Mouse (Mus musculus) natural killer cell, adult 2 months (primary cell): ENCODE measurements at regions not wholly inside any gene's neighbourhood (a gene's known extent, or its start where the extent isn't known, plus 50 kb on each side); places are given as distances from the start of the nearest gene placed in this dataset.

Experiments
- DNase-seq, 2 experiments: peaks; one replicate each; pipeline ENCODE4 v3.0.0; 2022; ENCODE audit warnings: low spot score in 2 of 2

DNA sequence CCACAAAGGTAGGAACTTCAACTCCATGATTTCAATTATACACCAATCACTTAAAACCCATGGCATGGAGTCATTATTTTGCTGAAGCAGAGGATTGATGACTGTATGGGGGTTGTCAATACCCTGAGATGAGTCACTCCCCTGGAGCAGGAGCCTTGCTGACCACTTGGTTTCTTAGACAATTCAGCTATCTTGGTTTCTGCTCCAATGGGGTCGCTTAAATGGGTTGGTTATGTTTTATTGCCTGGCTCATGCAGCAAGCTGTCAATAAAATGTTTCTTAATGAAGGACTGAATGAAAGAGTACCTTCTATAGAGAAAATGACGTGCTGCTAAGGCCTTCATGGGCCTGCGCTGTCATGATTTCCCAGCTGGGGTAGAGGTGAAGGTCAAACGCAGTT, 110.0 kb upstream of the Prickle1 start:
- no peak for DNase-seq

GRCm38 (mm10) chr15:93705109-93705508, 109.4 kb upstream of the Prickle1 start:
- DNase-seq, result no peak

- no peak for DNase-seq
Measured at GRCm38 (mm10) chr15:93701017-93701416, 105.3 kb upstream of the Prickle1 start.

DNA sequence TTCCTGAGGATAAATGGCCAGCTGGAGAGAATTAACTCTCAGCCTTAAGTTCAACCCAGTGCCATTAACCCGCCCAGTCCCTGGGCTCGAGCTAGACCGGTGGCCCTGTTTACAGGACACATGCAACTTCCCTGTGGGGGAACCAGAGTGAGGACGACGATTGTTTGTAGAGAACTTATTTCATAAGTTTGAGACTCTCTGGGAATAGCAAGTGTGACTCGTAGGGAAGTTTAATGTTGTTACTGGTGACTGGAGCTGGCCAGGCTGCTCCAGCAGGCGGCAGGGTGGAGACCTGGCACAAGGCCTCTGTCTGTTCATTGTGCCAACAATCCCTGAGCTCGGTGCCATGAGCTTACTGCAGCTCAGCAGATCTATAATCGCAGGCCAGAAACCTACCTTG, 104.3 kb upstream of the Prickle1 start:
- no peak for DNase-seq

DNA sequence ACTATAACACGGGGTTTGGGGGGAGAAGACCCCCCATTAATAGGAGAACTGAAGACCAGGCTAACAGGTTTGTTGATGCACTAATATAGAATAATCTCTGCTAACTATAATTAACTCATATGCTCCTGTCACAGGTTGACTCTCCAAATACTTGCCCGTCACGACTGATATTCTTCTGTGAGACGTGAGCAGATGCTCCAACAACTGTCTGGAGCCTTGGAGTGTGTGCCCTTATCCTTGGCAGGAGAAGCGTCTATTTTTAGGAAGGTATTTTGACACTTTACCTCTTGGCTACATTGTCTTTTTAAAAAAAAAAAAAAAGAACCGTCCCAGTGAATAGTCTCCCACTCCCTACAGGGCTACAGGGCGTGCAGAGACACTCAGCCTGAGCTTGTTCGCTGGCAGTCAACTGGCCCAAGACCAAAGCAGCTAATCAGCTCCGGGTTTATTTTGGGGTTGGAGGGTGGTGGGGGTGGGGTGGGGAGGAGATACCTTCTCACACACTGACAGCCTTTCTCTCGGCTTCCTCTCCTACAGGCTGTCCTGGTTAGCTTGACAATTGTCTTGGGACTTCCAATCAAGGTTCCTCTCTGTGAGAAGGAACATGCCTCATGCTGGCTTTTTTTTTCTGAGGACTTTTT, 102.6 kb upstream of the Prickle1 start:
- DNase-seq, result no peak

DNA sequence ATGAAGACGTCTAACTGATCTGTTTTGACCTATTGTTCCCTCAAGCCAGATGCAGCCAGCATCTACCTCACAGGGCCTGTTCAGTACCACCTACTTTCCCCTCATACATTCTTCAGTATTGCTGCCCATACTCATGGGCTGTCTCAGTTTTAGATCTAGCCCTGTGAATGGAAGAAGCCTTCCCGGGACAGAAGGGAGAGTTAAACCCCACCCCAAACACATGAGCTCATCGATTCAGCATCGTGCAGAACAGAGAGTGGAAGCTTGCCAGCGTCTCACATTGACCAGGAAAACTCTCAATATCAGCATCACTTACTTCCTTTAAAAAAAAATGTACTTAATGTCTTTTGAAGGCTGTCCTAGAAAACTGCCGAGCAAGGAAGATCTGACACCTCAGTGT, 95.0 kb upstream of the Prickle1 start:
- no peak for DNase-seq

DNA sequence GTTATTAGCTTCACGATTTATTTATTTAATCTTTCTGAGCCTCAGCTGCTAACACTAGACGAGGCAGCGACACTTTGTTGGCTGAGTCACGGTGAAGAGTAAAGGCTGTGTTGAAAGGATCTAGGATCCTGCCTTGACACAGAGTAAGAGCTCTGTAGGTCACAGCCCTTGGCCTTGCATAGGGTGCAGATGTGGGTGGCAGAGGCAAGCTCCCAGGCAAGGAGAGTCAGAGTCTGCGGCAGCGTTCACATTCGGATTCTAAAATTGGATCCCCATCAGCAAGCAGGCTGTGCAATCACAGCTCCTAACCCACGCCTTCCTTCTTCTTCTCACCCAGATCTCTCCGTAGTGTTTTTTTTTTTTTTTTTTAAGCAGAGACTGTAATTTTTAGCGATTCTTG, 94.3 kb upstream of the Prickle1 start:
- DNase-seq, result no peak

DNA sequence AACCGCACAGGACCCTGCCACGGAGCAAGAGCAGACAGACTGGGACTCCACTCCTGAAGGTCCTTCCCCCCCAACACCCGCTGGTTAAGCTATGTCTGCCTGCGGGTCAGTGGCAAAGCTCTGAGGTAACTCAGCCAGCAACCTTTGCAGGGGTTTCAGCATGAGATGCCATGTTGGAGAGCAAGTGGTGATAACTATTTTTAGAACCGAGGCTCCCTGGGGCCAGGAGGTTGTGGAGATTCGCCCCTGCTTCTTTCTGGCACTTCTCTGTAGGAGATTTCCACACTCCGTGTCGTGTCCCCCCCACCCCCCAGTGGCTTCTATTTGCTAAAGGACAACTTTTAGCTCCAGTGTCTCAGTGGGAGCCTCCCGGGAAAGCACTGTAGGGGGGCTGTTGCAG, 90.7 kb upstream of the Prickle1 start:
- no peak for DNase-seq

DNA sequence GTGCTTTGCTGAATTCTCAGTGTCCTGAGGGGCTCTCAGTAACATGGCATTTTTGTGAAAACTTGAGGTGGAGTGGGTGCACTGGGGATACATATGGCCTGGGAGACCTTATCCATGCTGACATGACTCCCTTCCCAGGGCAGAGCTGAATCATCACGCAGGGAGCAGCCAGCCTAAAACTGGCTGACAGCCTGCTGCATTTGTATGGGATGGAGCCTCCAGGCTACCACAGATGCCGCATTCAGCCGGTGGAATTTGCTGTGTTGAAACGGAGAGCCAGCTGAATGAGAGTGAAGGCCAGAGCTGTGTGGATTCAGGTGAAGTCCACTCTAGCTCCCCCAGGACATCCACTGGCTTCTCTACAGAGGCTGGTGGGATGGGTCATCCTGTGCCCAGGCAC, 85.9 kb upstream of the Prickle1 start:
- no peak for DNase-seq

DNA sequence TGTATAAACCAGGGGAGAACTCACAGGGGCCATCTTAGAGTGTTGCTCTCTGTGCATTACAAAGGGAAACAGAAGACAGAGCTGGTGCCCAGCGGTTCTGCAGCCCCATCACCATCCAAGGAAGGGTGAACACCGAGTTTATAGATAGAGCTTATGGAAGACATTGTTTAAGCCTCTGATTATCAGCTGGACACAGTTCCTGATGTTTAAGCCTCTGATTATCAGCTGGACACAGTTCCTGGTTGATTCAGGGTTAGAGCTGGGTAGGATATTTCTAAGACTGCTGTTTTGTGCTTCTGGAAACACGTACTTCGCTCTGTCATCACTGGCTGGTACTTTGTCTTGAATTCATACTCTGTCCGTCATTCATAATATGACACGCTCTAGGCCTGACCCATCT, 79.9 kb upstream of the Prickle1 start:
- DNase-seq, result no peak

GRCm38 (mm10) chr15:93673976-93674375, 78.3 kb upstream of the Prickle1 start:
- no peak for DNase-seq

DNA sequence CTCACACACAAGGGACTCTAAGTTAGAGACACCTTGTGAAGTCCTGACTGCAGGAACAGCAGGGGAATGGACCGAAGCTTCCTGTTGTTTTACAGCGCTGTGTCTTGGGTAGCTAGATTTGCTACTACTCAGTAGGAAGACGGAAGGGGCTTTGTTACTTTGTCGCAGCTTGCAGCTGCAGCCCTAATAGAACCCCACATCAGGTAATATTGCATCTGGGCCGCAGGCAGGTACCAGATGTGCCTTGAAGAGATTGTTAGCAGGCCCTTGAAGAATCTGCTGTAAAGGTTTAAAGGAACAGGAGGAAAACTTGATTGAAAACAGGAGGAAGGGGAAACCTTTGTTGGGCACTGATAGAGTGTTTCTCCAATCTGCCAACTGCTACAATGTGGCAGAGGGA, 68.2 kb upstream of the Prickle1 start:
- DNase-seq, result no peak

GRCm38 (mm10) chr15:93662601-93663000, 66.9 kb upstream of the Prickle1 start:
- no peak for DNase-seq

DNA sequence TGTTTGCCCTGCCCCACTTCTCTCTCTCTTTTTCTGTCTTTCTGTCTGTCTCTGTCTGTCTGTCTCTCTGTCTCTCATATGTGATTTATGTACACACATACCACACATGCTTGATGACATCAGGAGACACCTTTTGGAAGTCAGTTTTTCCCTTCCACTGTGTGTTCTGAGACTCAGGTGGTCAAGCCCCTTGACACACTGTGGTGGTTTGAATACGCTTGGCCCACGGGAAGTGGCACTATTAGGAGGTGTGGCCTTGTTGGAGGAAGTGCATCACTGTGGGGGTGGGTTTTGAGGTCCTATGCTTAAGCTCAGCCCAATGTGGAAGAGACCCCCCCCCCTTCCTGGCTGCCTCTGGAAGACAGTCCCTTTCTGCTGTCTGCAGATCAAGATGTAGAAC, 66.1 kb upstream of the Prickle1 start:
- DNase-seq, result no peak

GRCm38 (mm10) chr15:93660952-93661648, 65.4 kb upstream of the Prickle1 start:
- no peak for DNase-seq

DNA sequence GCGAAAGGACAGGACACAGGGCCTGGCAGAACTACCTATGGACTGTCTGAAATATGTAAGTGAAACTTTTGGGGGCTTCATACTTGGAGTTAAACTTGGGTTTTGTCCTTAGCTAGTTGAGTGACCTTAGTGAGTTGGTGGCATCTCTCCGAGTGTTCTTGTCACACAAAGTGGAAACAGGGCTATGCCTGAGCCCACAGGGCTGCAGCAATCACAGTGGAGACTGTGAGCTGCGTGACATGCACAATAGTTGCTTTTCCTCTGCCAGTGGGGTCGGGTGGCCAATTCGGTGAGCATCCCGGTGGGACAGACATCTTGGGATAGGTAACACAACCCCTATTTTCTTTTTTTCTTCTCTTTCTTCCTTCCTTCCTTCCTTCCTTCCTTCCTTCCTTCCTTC, 61.5 kb upstream of the Prickle1 start:
- DNase-seq, result no peak

DNA sequence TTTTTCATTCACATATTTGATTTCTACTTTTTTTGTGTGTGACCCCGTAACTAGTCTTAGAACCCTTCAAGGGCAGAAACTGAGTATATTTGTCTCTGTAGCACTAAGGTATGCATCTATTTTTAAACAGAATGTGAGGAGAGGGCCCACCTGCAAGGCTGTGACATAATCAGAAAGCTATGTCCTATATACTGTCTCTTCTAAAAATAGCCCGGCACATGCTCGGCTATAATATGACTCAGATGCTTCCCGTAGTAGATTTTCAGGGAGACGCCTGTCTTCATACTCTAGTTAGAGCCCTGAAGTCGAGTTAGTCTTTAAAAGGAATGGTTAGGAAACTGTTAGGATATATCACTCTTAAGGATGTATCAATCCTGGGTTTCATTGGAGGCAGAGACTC, 61.0 kb upstream of the Prickle1 start:
- no peak for DNase-seq

DNA sequence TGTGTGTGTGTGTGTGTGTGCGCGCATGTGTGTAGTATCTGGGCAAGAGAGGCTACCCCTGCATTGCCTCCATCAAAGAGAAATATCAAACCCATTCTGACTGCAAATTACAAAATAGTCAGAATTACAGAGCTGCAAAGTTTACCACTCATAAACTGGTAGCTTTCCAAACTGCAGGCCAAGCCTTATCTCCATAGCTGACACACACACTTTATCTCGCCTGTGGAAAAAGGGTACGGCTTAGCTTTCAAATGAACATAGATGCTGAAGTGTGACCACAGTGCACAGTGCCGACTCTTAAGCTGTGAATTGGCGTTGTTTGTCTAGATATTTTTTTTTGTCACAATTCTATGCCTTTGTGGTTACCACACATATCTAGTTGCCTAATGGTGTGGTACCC, 60.1 kb upstream of the Prickle1 start:
- no peak for DNase-seq

DNA sequence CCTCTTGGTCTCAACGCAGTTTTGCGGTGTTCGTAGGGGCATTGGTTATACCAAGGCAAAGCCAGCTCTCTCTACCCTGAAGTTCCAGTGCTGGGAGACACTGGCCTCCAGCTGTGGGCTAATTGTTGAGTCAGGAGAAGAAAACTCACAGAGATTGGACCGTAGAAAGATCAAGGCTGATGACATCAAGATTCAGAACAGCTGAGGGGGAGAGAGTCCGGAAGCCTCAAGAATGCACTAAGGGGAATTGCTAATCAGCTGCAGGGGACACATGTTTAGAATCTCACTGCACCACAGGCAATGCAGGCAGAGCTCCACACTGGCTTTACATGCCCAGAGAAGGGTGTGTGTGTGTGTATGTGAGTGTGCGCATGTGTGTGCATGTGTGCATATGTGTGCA, 59.6 kb upstream of the Prickle1 start:
- no peak for DNase-seq

GRCm38 (mm10) chr15:93653378-93653777, 57.7 kb upstream of the Prickle1 start:
- no peak for DNase-seq

- DNase-seq, result no peak
Measured at GRCm38 (mm10) chr15:93650981-93651757, 55.5 kb upstream of the Prickle1 start.

DNA sequence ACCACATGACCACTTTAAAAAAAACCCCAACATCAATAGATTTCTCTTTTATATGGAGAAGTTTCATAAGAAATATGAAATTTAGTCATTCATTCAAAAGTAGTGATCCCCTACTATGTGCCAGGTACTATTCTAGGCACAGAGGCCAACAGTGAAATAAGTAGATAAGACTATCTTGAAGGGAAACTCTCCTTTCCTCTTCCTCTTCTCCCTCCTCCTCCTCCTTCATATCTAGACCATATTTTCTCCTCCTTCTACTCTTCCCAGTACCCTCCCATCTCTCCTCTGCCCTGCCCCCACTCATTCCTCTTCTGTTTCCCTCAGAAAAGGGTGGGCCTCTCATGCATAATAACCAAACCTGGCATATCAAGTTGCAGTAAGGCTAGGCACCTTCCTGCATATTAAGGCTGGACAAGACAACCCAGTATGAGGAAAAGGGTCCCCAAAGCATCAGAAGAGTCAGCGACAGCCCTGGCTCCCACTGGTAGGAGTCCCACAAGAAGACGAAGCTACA, 54.4 kb upstream of the Prickle1 start:
- no peak for DNase-seq

DNA sequence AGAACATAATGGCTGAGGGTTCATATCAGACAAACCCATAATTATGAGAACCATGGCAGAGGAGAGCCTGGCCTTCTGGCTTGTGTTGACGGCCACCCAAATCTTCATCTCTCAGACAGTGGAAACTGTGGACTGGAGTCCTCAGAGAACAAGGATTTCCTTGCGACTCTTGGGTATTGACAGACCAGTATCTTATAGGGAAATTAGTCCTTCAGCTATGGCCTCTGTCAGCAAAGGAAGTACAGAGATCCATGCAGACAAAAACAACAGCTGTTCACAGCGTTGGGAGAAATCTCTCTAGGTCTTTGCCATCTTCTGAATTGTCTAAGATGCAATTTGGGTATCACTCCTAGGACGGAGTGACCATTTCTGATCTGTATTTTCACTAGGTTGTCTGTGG, 53.0 kb upstream of the Prickle1 start:
- no peak for DNase-seq
